Mouse (Mus musculus) kidney, adult 2 months (tissue): ENCODE measurements around the gene Eddm3b.

Experiments
- CTCF ChIP-seq: fragments of 200-500 bp; conservative IDR thresholded peaks from 2 replicates; pipeline ENCODE4 v1.5.1; 2011; ENCODE audit warnings: low read depth, mild to moderate bottlenecking, control low read depth, low read length, moderate library complexity, mixed read lengths; ENCODE audit not compliant: insufficient read depth, insufficient read length
- POLR2A ChIP-seq: fragments of 200-500 bp; IDR thresholded peaks from one replicate; pipeline ENCODE4 v1.6.1; 2011; ENCODE audit warnings: low read depth, low read length, control low read depth

GRCm38 (mm10) chr14:51143287-51143686 lies 29.1 kb downstream of the Eddm3b start:
- TF ChIP-seq POLR2A, result no peak
- no peak for TF ChIP-seq CTCF
